Mouse (Mus musculus) spleen, postnatal 4 days (tissue): ENCODE data around the gene Necab3.

ENCODE experiments used
- DNase-seq, 2 experiments: peaks; one replicate each; pipeline ENCODE4 v3.0.0; 2022; ENCODE audit warnings: low spot score in 2 of 2

The Necab3 gene

DNA sequence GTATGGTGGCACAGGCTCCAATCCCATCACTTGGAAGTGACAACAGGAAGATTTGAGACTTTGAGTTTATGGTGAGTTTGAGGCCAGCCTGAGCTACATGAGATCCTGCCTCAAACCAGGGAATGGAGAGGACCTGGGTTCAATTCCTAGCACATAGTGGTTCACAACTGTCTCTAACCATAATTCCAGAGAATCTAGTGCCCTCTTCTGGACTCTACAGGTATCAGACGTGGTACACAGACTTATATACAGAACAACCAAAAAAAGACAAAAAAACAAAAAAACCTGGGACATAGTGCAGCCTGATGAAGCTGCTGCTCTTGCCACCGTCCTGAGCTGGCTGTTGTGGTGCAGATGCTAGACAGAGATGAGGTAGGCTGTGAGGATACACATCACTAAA lies 17.1 kb downstream of the Necab3 start:
- no peak for DNase-seq

- DNase-seq: no peak
Measured at GRCm38 (mm10) chr2:154539720-154540119, 19.0 kb downstream of the Necab3 start.

- DNase-seq: no peak
Measured at GRCm38 (mm10) chr2:154538710-154539109, 20.0 kb downstream of the Necab3 start.

DNA sequence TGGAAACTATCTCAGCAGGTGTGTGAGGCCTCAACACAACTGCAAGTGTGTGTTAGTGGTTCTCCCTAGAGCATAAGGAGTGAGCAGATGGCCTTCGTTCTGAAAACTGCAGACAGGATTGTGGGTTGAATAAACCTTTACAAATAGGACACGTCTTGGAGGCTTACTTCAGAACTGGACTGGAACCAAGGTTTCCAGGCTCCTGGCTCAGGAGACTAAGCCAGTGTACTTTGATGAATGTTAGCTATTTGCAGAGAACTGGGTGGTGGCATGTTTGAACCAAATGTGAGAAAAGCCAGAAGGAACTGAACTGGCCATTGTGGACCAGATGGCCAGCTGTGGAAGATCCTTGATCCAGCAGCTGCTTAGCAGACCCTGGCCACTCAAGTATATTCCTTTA lies 20.4 kb downstream of the Necab3 start:
- no peak for DNase-seq

GRCm38 (mm10) chr2:154534704-154535270 lies 23.9 kb downstream of the Necab3 start:
- no peak for DNase-seq

DNA sequence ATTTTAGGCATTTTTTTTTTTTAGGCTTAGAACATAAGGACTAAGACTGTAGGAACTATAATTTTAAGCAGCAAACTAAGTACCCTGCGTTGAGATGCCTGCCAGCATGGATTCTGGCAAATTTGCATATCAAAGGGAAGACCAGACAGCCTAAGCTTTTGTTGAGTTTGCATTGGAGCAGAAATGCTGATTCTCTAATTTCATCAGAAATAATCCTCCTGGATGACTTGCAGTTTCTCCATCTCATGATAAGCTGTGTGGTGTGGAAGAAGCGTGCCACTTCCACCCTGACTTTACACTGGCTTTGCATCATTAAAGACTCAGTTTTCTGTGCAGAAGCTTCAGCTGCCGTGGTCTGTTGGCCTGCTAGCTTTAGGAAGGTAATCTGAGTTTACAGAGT lies 25.8 kb downstream of the Necab3 start:
- DNase-seq: no peak

GRCm38 (mm10) chr2:154526531-154526930 lies 32.2 kb downstream of the Necab3 start:
- DNase-seq: no peak

GRCm38 (mm10) chr2:154525285-154525684 lies 33.4 kb downstream of the Necab3 start:
- DNase-seq: no peak

DNA sequence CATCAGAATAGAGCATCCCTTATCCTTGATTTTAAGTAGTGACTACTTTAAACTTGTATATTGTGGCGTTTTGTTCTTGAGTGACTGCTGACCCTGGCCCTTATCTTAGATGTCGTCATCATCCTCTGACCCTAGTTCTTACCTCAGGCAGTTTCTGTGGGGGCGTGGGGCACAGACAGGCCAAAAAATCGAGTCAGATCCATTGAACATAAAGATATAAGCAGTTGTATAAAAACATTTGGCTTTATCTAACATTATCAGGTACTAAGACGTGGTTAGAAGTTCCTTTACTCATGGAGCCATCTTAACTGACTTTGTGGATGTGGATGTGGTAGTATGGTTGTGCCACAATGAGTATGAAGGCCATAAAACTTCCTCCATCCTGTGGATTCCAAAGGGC lies 36.4 kb downstream of the Necab3 start:
- no peak for DNase-seq

DNA sequence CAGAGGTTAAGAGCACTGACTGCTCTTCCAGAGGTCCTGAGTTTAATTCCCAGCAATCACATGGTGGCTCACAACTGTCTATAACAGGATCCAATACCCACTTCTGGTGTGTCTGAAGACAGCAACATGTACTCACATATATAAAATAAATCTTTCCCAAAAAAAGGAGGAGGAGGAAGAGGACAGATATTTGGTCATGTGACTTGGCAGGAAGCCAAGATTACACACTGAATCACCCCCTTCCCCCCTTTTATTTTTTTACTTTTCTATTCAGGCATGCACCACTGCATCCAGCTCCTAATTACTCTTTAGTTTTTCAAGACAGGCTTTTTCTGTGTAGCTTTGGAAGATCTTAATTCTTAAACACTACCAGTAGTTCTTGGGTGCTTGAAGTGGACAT lies 37.2 kb downstream of the Necab3 start:
- DNase-seq: no peak

- DNase-seq: no peak
Measured at GRCm38 (mm10) chr2:154517424-154517823, 41.3 kb downstream of the Necab3 start.

DNA sequence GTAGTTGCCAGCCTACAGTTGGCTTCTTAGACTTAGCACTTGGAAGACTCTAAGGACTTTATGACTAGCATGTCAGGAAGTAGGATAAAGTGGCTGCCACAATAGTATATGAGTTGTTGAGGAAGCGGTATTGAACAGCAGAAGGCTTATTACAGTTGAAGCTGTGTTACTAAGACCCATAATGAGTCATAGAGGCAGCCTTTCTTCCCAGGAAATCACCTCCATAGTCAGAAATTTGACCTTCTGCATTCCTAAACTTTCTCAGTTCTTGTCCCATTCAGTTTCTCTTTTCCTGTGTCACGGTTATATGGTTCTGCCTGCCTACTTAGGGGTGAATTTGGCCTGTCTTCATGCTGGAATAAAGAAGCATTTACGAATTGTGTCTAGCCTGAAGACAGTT lies 41.7 kb downstream of the Necab3 start:
- DNase-seq: no peak

DNA sequence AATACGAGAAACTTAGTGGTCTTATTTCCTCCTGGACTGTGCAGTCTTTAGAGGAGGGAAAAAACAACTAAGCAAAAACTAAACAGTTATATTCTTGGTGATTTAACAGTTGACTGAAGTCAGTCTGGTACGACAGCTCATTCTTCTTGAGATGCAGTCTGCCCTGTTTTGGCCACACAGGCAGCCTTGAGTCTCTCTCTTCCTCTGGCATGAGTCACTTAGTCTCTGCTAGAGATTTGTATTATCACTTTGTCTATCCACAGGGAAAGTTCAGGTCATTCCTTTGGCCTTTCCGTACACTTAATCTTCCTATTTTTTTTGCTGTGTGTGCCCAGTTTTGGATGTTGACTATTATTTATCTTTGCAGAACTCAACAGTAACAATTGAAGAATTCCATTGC lies 48.5 kb downstream of the Necab3 start:
- DNase-seq: no peak

DNA sequence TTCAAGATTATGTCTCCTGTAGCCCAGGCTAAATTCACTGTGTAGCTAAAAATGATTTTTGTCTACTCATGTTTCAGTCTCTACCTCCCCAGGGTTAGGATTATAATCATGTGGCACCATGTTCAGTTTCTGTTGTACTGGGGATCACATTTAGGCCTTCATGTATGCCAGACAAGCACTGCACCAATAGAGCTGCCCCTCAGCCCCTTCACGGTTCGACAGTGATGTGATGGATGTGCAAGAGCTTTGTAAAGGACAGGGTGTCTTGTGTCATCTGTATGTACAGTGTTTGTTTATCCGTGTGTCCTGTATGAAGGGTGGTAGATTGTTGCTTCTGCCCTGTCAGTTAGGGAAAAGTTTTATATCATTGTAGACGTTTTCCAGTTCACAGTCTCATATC lies 50.2 kb downstream of the Necab3 start:
- no peak for DNase-seq

DNA sequence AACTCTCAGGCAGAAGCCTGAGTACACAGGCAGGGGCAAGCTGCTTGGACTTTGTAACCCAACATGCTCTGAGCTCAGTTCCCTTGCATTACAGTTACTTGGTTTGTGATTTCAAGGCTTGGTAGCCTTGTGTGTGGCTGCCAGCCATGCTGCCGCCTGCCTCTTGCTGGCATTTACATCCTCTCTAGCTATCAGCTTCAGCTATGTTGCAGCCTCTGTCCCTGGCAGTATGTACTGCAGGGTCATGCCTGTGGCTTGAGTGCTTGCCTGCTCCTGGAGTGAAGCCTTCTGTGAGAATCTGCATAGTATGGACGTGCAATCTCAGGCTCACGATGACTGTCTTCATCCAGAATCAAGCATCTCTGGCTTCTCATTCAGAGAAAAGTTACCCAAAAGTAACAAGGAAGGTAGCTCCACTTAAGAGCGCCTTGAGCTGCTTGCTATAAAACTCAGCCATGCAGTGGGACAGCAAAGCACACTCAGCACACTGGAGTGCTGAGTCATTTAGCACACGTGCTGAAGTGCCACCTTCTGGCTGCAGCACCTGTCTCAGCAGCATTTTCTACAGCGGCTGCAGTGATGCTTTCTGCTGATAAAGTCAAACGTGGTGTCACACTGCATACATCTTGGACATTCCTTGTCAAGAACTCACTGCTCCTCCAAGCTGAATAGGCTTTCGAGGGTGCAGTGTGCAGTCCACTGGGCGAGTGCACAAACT lies 51.0 kb downstream of the Necab3 start:
- DNase-seq: no peak

GRCm38 (mm10) chr2:154507076-154507475 lies 51.6 kb downstream of the Necab3 start:
- no peak for DNase-seq

- DNase-seq: no peak
Measured at GRCm38 (mm10) chr2:154500758-154501157, 57.9 kb downstream of the Necab3 start.

GRCm38 (mm10) chr2:154499717-154500247 lies 58.9 kb downstream of the Necab3 start:
- no peak for DNase-seq

GRCm38 (mm10) chr2:154498571-154498970 lies 60.1 kb downstream of the Necab3 start:
- no peak for DNase-seq

DNA sequence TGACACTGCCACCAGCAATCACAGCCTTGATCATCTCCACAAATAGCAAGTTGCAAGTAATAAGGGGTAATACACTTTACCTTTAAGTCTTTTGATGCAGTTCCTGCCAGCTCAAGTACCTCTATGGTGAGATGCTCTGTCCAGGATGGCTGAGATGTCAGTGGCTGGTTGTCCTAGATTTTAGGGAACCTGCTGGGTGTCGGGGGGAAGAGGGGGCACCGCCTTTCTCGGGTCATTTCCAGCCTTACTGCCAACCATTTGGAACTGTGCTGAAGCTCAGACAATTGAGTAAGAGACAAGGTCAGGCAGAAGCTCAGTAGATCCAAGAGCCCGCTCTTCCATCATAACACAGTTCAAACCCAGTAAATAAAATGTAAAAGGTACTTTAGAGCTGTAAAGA lies 63.7 kb downstream of the Necab3 start:
- DNase-seq: no peak
